Mouse (Mus musculus): ENCODE results near the gene Krt39. TPM values are rescaled to one million over a fixed set of nuclear protein-coding genes. Genes with fewer than 3 reads are reported as not detected.
A peak's percentile ranks its signal among the peaks of the same experiment; 100 is the strongest.

Krt39 gene
- total and polyA plus RNA-seq, 2 experiments from 2014 or later = not detected

- Histone ChIP-seq H3K4me1 (ENCODE audit: control insufficient read depth, insufficient read depth) (no peaks in the 10 kb centered on the region), H3K4me3 (ENCODE audit: low read depth, low read length) (no peak overlapping the region), H3K36me3 (replicated peaks; ENCODE audit: control insufficient read depth, insufficient read depth, low read length) (no peaks in the 10 kb centered on the region), H3K27ac (ENCODE audit: low read depth) (no peak overlapping the region), H3K9ac (replicated peaks; ENCODE audit: low read depth, low read length) (no peak overlapping the region), H3K27me3 (ENCODE audit: control insufficient read depth, insufficient read depth, low read length) (no peaks in the 10 kb centered on the region), H3K9me3 (replicated peaks; ENCODE audit: control insufficient read depth, low read length) (no peaks in the 10 kb centered on the region), H3K4me2 (ENCODE audit: low read depth, low read length) (no peak overlapping the region)
- DNase-seq (ENCODE audit: low spot score) = no peak
- no peak for TF ChIP-seq EP300 (IDR thresholded peaks at IDR 0.05; ENCODE audit: low read depth)
- TF ChIP-seq CTCF (IDR thresholded peaks at IDR 0.05; ENCODE audit: low read depth) = no peak
- ATAC-seq (ENCODE audit: insufficient read depth, low read depth) = no peak
- 83% methylated on average over 6 of the region's 6 CpGs for WGBS
These were observed 49.2 kb downstream of the Krt39 start for GRCm38 (mm10) chr11:99471946-99472345.

GRCm38 (mm10) chr11:99469228-99469627 is 51.9 kb downstream of the Krt39 start:
- no peaks in the 10 kb centered on the region for H3K27me3 ChIP-seq (ENCODE audit: control insufficient read depth, insufficient read depth, low read length)
- no peak overlapping the region for H3K4me3 ChIP-seq (ENCODE audit: low read depth, low read length)
- H3K9ac ChIP-seq (replicated peaks; ENCODE audit: low read depth, low read length) = no peak overlapping the region
- ATAC-seq (ENCODE audit: insufficient read depth, low read depth) = no peak
- no peak overlapping the region for H3K4me2 ChIP-seq (ENCODE audit: low read depth, low read length)
- DNase-seq (ENCODE audit: low spot score) = no peak
- H3K36me3 ChIP-seq (replicated peaks; ENCODE audit: control insufficient read depth, insufficient read depth, low read length) = no peaks in the 10 kb centered on the region
- 75% methylated on average over 4 of the region's 4 CpGs for WGBS
- no peaks in the 10 kb centered on the region for H3K4me1 ChIP-seq (ENCODE audit: control insufficient read depth, insufficient read depth)
- no peaks in the 10 kb centered on the region for H3K9me3 ChIP-seq (replicated peaks; ENCODE audit: control insufficient read depth, low read length)
- no peak for TF ChIP-seq CTCF (IDR thresholded peaks at IDR 0.05; ENCODE audit: low read depth)
- no peak for TF ChIP-seq EP300 (IDR thresholded peaks at IDR 0.05; ENCODE audit: low read depth)
- H3K27ac ChIP-seq (ENCODE audit: low read depth) = no peak overlapping the region

DNA sequence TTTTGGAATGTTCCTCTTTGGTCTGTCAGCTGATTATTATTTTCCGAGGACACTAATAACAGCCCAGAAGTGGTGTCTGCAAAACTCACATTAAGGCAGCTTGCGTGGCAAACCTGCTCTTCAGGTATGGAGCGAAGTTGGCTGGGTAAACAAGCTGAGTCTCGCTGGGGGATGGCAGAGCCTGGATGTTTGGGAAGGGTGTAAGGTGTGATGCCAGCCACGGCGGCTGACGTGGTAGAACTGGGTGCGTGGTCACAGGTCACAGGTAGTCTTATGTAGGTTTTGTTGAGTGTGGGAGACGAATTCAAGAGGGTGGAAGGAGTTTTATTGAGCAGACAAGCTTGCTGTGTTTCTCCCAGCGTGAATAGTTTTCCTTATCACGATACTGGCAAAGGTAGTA is 52.6 kb downstream of the Krt39 start:
- Histone ChIP-seq H3K9me3 (replicated peaks; ENCODE audit: control insufficient read depth, low read length) (no peaks in the 10 kb centered on the region), H3K4me1 (ENCODE audit: control insufficient read depth, insufficient read depth) (no peaks in the 10 kb centered on the region), H3K9ac (replicated peaks; ENCODE audit: low read depth, low read length) (no peak overlapping the region), H3K27ac (ENCODE audit: low read depth) (no peak overlapping the region), H3K4me2 (ENCODE audit: low read depth, low read length) (no peak overlapping the region), H3K27me3 (ENCODE audit: control insufficient read depth, insufficient read depth, low read length) (no peaks in the 10 kb centered on the region), H3K4me3 (ENCODE audit: low read depth, low read length) (no peak overlapping the region), H3K36me3 (replicated peaks; ENCODE audit: control insufficient read depth, insufficient read depth, low read length) (no peaks in the 10 kb centered on the region)
- TF ChIP-seq EP300 (IDR thresholded peaks at IDR 0.05; ENCODE audit: low read depth) = no peak
- WGBS = 71% methylated on average over 11 of the region's 11 CpGs
- DNase-seq (ENCODE audit: low spot score) = no peak
- ATAC-seq (ENCODE audit: insufficient read depth, low read depth) = no peak

- WGBS = 26% methylated on average over 7 of the region's 7 CpGs
- Histone ChIP-seq H3K27me3 (ENCODE audit: control insufficient read depth, insufficient read depth, low read length) (no peaks in the 10 kb centered on the region), H3K4me2 (ENCODE audit: low read depth, low read length) (no peak overlapping the region), H3K36me3 (replicated peaks; ENCODE audit: control insufficient read depth, insufficient read depth, low read length) (no peaks in the 10 kb centered on the region), H3K4me1 (ENCODE audit: control insufficient read depth, insufficient read depth) (no peaks in the 10 kb centered on the region), H3K9ac (replicated peaks; ENCODE audit: low read depth, low read length) (no peak overlapping the region), H3K27ac (ENCODE audit: low read depth) (no peak overlapping the region), H3K4me3 (ENCODE audit: low read depth, low read length) (no peak overlapping the region), H3K9me3 (replicated peaks; ENCODE audit: control insufficient read depth, low read length) (no peaks in the 10 kb centered on the region)
- DNase-seq (ENCODE audit: low spot score) = no peak
- no peak for ATAC-seq (ENCODE audit: insufficient read depth, low read depth)
- TF ChIP-seq EP300 (IDR thresholded peaks at IDR 0.05; ENCODE audit: low read depth) (no peak), CTCF (IDR thresholded peaks at IDR 0.05; ENCODE audit: low read depth) (no peak)
These were observed 54.8 kb downstream of the Krt39 start for GRCm38 (mm10) chr11:99466316-99466715.

GRCm38 (mm10) chr11:99464836-99465235 is 56.3 kb downstream of the Krt39 start:
- H3K9me3 ChIP-seq (replicated peaks; ENCODE audit: control insufficient read depth, low read length) = no peaks in the 10 kb centered on the region
- H3K4me2 ChIP-seq (ENCODE audit: low read depth, low read length) = no peak overlapping the region
- no peaks in the 10 kb centered on the region for H3K27me3 ChIP-seq (ENCODE audit: control insufficient read depth, insufficient read depth, low read length)
- no peak overlapping the region for H3K4me3 ChIP-seq (ENCODE audit: low read depth, low read length)
- H3K9ac ChIP-seq (replicated peaks; ENCODE audit: low read depth, low read length) = no peak overlapping the region
- DNase-seq (ENCODE audit: low spot score) (peak; percentile 66), ATAC-seq (ENCODE audit: insufficient read depth, low read depth) (no peak)
- TF ChIP-seq EP300 (IDR thresholded peaks at IDR 0.05; ENCODE audit: low read depth) = no peak
- peak; percentile 76 for TF ChIP-seq CTCF (IDR thresholded peaks at IDR 0.05; ENCODE audit: low read depth)
- WGBS = 5% methylated on average over 5 of the region's 5 CpGs
- no peaks in the 10 kb centered on the region for H3K36me3 ChIP-seq (replicated peaks; ENCODE audit: control insufficient read depth, insufficient read depth, low read length)
- no peaks in the 10 kb centered on the region for H3K4me1 ChIP-seq (ENCODE audit: control insufficient read depth, insufficient read depth)
- no peak overlapping the region for H3K27ac ChIP-seq (ENCODE audit: low read depth)

Other genes with a start within 250 kb of the Krt39 start
- not detected in 2 replicates for gene Krt24, start 236.1 kb downstream of the Krt39 start, total RNA-seq (2014; rRNA removed; ENCODE audit: low replicate concordance)
- gene Krt24, start 236.1 kb downstream of the Krt39 start, polyA plus RNA-seq (2015; fragmentation: Nextera tagmentation; extraction: Ambion mirVana) = not detected in 2 replicates
- not detected in 2 replicates for gene Krt25, start 198.4 kb downstream of the Krt39 start, total RNA-seq (2014; rRNA removed; ENCODE audit: low replicate concordance)
- gene Krt25, start 198.4 kb downstream of the Krt39 start, polyA plus RNA-seq (2015; fragmentation: Nextera tagmentation; extraction: Ambion mirVana) = 0.07 and 0.12 TPM in 2 replicates
- gene Krt26, start 183.4 kb downstream of the Krt39 start, total RNA-seq (2014; rRNA removed; ENCODE audit: low replicate concordance) = not detected in 2 replicates
- gene Krt26, start 183.4 kb downstream of the Krt39 start, polyA plus RNA-seq (2015; fragmentation: Nextera tagmentation; extraction: Ambion mirVana) = not detected in 2 replicates
- not detected in 2 replicates for gene Krt27, start 170.2 kb downstream of the Krt39 start, total RNA-seq (2014; rRNA removed; ENCODE audit: low replicate concordance)
- gene Krt27, start 170.2 kb downstream of the Krt39 start, polyA plus RNA-seq (2015; fragmentation: Nextera tagmentation; extraction: Ambion mirVana) = not detected in 2 replicates
- 3.1 TPM in 1 of 2 replicates, not detected in the other for gene Krt28, start 146.4 kb downstream of the Krt39 start, total RNA-seq (2014; rRNA removed; ENCODE audit: low replicate concordance)
- 0.10 and 0.14 TPM in 2 replicates for gene Krt28, start 146.4 kb downstream of the Krt39 start, polyA plus RNA-seq (2015; fragmentation: Nextera tagmentation; extraction: Ambion mirVana)
- gene Krt10, start 132.0 kb downstream of the Krt39 start, total RNA-seq (2014; rRNA removed; ENCODE audit: low replicate concordance) = 0.31 and 0.84 TPM in 2 replicates
- 20.4 and 22.6 TPM in 2 replicates for gene Krt10, start 132.0 kb downstream of the Krt39 start, polyA plus RNA-seq (2015; fragmentation: Nextera tagmentation; extraction: Ambion mirVana)
- not detected in 2 replicates for gene Krt12, start 99.1 kb downstream of the Krt39 start, total RNA-seq (2014; rRNA removed; ENCODE audit: low replicate concordance)
- gene Krt12, start 99.1 kb downstream of the Krt39 start, polyA plus RNA-seq (2015; fragmentation: Nextera tagmentation; extraction: Ambion mirVana) = not detected in 2 replicates
- not detected in 2 replicates for gene Krt20, start 83.2 kb downstream of the Krt39 start, total RNA-seq (2014; rRNA removed; ENCODE audit: low replicate concordance)
- 0.26 and 0.38 TPM in 2 replicates for gene Krt20, start 83.2 kb downstream of the Krt39 start, polyA plus RNA-seq (2015; fragmentation: Nextera tagmentation; extraction: Ambion mirVana)
- gene Krt23, start 28.2 kb downstream of the Krt39 start, total RNA-seq (2014; rRNA removed; ENCODE audit: low replicate concordance) = not detected in 2 replicates
- gene Krt23, start 28.2 kb downstream of the Krt39 start, polyA plus RNA-seq (2015; fragmentation: Nextera tagmentation; extraction: Ambion mirVana) = 0.07 and 0.12 TPM in 2 replicates
- gene Krt40, start 21.8 kb upstream of the Krt39 start, total RNA-seq (2014; rRNA removed; ENCODE audit: low replicate concordance) = not detected in 2 replicates
- gene Krt40, start 21.8 kb upstream of the Krt39 start, polyA plus RNA-seq (2015; fragmentation: Nextera tagmentation; extraction: Ambion mirVana) = not detected in 2 replicates
- gene Krtap3-3, start 29.5 kb upstream of the Krt39 start, total RNA-seq (2014; rRNA removed; ENCODE audit: low replicate concordance) = not detected in 2 replicates
- gene Krtap3-3, start 29.5 kb upstream of the Krt39 start, polyA plus RNA-seq (2015; fragmentation: Nextera tagmentation; extraction: Ambion mirVana) = not detected in 2 replicates
- not detected in 2 replicates for gene Krtap3-2, start 35.5 kb upstream of the Krt39 start, total RNA-seq (2014; rRNA removed; ENCODE audit: low replicate concordance)
- not detected in 2 replicates for gene Krtap3-2, start 35.5 kb upstream of the Krt39 start, polyA plus RNA-seq (2015; fragmentation: Nextera tagmentation; extraction: Ambion mirVana)
- gene Gm11939, start 38.1 kb upstream of the Krt39 start, total RNA-seq (2014; rRNA removed; ENCODE audit: low replicate concordance) = not detected in 2 replicates
- not detected in 2 replicates for gene Gm11939, start 38.1 kb upstream of the Krt39 start, polyA plus RNA-seq (2015; fragmentation: Nextera tagmentation; extraction: Ambion mirVana)
- not detected in 2 replicates for gene Krtap3-1, start 45.3 kb upstream of the Krt39 start, total RNA-seq (2014; rRNA removed; ENCODE audit: low replicate concordance)
- gene Krtap3-1, start 45.3 kb upstream of the Krt39 start, polyA plus RNA-seq (2015; fragmentation: Nextera tagmentation; extraction: Ambion mirVana) = not detected in 2 replicates
- gene Krtap1-5, start 59.7 kb upstream of the Krt39 start, total RNA-seq (2014; rRNA removed; ENCODE audit: low replicate concordance) = not detected in 2 replicates
- not detected in 2 replicates for gene Krtap1-5, start 59.7 kb upstream of the Krt39 start, polyA plus RNA-seq (2015; fragmentation: Nextera tagmentation; extraction: Ambion mirVana)
- gene Krtap1-4, start 62.3 kb upstream of the Krt39 start, total RNA-seq (2014; rRNA removed; ENCODE audit: low replicate concordance) = not detected in 2 replicates
- not detected in 2 replicates for gene Krtap1-4, start 62.3 kb upstream of the Krt39 start, polyA plus RNA-seq (2015; fragmentation: Nextera tagmentation; extraction: Ambion mirVana)
- gene Krtap1-3, start 70.0 kb upstream of the Krt39 start, total RNA-seq (2014; rRNA removed; ENCODE audit: low replicate concordance) = not detected in 2 replicates
- gene Krtap1-3, start 70.0 kb upstream of the Krt39 start, polyA plus RNA-seq (2015; fragmentation: Nextera tagmentation; extraction: Ambion mirVana) = not detected in 2 replicates
- gene Krtap9-3, start 76.8 kb upstream of the Krt39 start, total RNA-seq (2014; rRNA removed; ENCODE audit: low replicate concordance) = not detected in 2 replicates
- gene Krtap9-3, start 76.8 kb upstream of the Krt39 start, polyA plus RNA-seq (2015; fragmentation: Nextera tagmentation; extraction: Ambion mirVana) = not detected in 2 replicates
- not detected in 2 replicates for gene Gm11938, start 82.0 kb upstream of the Krt39 start, total RNA-seq (2014; rRNA removed; ENCODE audit: low replicate concordance)
- not detected in 2 replicates for gene Gm11938, start 82.0 kb upstream of the Krt39 start, polyA plus RNA-seq (2015; fragmentation: Nextera tagmentation; extraction: Ambion mirVana)
- gene Gm11937, start 88.9 kb upstream of the Krt39 start, total RNA-seq (2014; rRNA removed; ENCODE audit: low replicate concordance) = not detected in 2 replicates
- gene Gm11937, start 88.9 kb upstream of the Krt39 start, polyA plus RNA-seq (2015; fragmentation: Nextera tagmentation; extraction: Ambion mirVana) = not detected in 2 replicates
- gene Krtap2-4, start 93.5 kb upstream of the Krt39 start, total RNA-seq (2014; rRNA removed; ENCODE audit: low replicate concordance) = not detected in 2 replicates
- not detected in 2 replicates for gene Krtap2-4, start 93.5 kb upstream of the Krt39 start, polyA plus RNA-seq (2015; fragmentation: Nextera tagmentation; extraction: Ambion mirVana)
- not detected in 2 replicates for gene Gm11562, start 99.1 kb upstream of the Krt39 start, total RNA-seq (2014; rRNA removed; ENCODE audit: low replicate concordance)
- not detected in 2 replicates for gene Gm11562, start 99.1 kb upstream of the Krt39 start, polyA plus RNA-seq (2015; fragmentation: Nextera tagmentation; extraction: Ambion mirVana)
- gene Krtap4-1, start 106.9 kb upstream of the Krt39 start, total RNA-seq (2014; rRNA removed; ENCODE audit: low replicate concordance) = not detected in 2 replicates
- not detected in 2 replicates for gene Krtap4-1, start 106.9 kb upstream of the Krt39 start, polyA plus RNA-seq (2015; fragmentation: Nextera tagmentation; extraction: Ambion mirVana)
- gene Krtap4-2, start 113.7 kb upstream of the Krt39 start, total RNA-seq (2014; rRNA removed; ENCODE audit: low replicate concordance) = not detected in 2 replicates
- gene Krtap4-2, start 113.7 kb upstream of the Krt39 start, polyA plus RNA-seq (2015; fragmentation: Nextera tagmentation; extraction: Ambion mirVana) = not detected in 2 replicates
- not detected in 2 replicates for gene Krtap4-7, start 122.8 kb upstream of the Krt39 start, total RNA-seq (2014; rRNA removed; ENCODE audit: low replicate concordance)
- gene Krtap4-7, start 122.8 kb upstream of the Krt39 start, polyA plus RNA-seq (2015; fragmentation: Nextera tagmentation; extraction: Ambion mirVana) = not detected in 2 replicates
- not detected in 2 replicates for gene Gm11555, start 128.9 kb upstream of the Krt39 start, total RNA-seq (2014; rRNA removed; ENCODE audit: low replicate concordance)
- gene Gm11555, start 128.9 kb upstream of the Krt39 start, polyA plus RNA-seq (2015; fragmentation: Nextera tagmentation; extraction: Ambion mirVana) = not detected in 2 replicates
- gene Gm11563, start 137.6 kb upstream of the Krt39 start, total RNA-seq (2014; rRNA removed; ENCODE audit: low replicate concordance) = not detected in 2 replicates
- not detected in 2 replicates for gene Gm11563, start 137.6 kb upstream of the Krt39 start, polyA plus RNA-seq (2015; fragmentation: Nextera tagmentation; extraction: Ambion mirVana)
- not detected in 2 replicates for gene Krtap4-6, start 144.6 kb upstream of the Krt39 start, total RNA-seq (2014; rRNA removed; ENCODE audit: low replicate concordance)
- gene Krtap4-6, start 144.6 kb upstream of the Krt39 start, polyA plus RNA-seq (2015; fragmentation: Nextera tagmentation; extraction: Ambion mirVana) = not detected in 2 replicates
- gene Gm14190, start 169.4 kb upstream of the Krt39 start, total RNA-seq (2014; rRNA removed; ENCODE audit: low replicate concordance) = not detected in 2 replicates
- gene Gm14190, start 169.4 kb upstream of the Krt39 start, polyA plus RNA-seq (2015; fragmentation: Nextera tagmentation; extraction: Ambion mirVana) = not detected in 2 replicates
- not detected in 2 replicates for gene Gm14180, start 213.0 kb upstream of the Krt39 start, total RNA-seq (2014; rRNA removed; ENCODE audit: low replicate concordance)
- not detected in 2 replicates for gene Gm14180, start 213.0 kb upstream of the Krt39 start, polyA plus RNA-seq (2015; fragmentation: Nextera tagmentation; extraction: Ambion mirVana)

All from heart, postnatal 0 days (tissue).